Mouse (Mus musculus) Muller cell, postnatal 12 days (primary cell): ENCODE data around the gene Dmrt2.

Experiments
- DNase-seq: peaks from one replicate; pipeline ENCODE4 v3.0.0-alpha.2; 2015; ENCODE audit errors: inconsistent ontology term

Gene Dmrt2

GRCm38 (mm10) chr19:25675866-25676440 lies 3.7 kb downstream of the Dmrt2 start:
- DNase-seq, result no peak

GRCm38 (mm10) chr19:25698850-25699249 lies 26.6 kb downstream of the Dmrt2 start:
- no peak for DNase-seq

GRCm38 (mm10) chr19:25713382-25713781 lies 41.2 kb downstream of the Dmrt2 start:
- DNase-seq, result no peak

- DNase-seq, result no peak
Observed at GRCm38 (mm10) chr19:25714927-25715326, 42.7 kb downstream of the Dmrt2 start.

- DNase-seq, result no peak
Observed at GRCm38 (mm10) chr19:25722616-25723015, 50.4 kb downstream of the Dmrt2 start.
